Mouse (Mus musculus): Measurements from ENCODE around the gene Hoxa2. TPM values are rescaled to one million over a fixed set of nuclear protein-coding genes. Genes with fewer than 3 reads are reported as not detected.

Hoxa2 gene
- total RNA-seq, 2 experiments from 2014 or later: not detected

DNA sequence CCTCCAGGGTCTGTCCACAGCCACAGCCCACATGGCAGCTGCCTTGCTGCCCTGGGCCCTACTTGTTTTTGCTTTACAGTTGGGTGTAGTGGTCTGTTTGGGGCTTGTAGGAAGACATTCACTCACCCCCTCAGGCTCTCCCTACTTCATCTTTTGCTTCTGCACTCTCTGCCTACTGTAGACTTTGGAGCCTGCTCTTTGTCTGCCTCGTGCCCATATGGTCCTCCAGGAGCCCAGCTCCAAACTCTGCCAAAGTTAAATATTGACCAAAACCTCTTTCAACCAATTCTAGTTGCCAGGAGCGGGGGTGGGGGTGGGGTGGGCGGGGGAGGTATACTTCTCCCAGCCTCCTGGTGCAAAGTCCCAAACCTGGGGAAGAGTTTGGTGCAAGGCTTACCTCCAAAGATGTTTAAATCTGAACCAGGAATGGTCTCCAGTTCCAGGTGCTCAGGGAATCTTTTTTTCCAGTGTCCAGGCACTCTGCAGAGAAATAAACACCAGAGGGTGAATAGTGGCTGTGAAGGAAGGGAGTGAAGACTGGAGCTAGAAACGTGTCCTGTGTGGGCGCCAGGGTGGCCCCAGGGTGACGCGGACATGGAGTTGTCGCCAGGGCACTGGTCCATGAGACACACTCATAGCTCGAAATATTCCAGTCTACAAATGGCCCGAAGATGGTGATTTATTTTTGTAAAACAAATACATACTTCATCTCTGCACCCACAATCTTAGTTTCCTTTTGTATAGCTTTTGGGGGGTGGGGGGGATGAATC is 18.9 kb upstream of the Hoxa2 start:
- DNase-seq (ENCODE audit: extremely low spot score in 1 of 2, low spot score in 2 of 2): no peak
- intact Hi-C loops (cut with DNase I): no loop called here

DNA sequence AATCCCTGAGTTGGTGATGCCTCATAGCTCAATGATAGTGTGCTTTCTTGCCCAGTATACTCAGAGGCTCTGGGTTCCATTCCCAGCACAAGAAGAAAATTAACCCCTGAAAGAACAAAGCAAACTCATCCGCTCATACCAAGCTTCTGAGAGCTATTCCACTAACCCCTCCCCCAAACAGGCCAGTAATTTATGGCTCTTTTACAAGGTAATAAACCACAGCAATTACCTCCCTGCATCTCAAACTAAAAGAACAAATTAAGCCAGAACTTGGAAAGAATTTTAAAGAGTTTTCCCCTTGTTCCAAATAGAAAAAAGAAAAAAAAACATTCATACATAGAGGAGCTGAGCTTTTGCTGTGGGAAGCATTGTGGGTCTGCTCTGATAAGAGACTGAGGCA is 18.2 kb upstream of the Hoxa2 start:
- Histone ChIP-seq H3K4me3 (no peak overlapping the region), H3K27ac (no peak overlapping the region)
- intact Hi-C loops (cut with DNase I): no loop called here
- no peak for DNase-seq (ENCODE audit: extremely low spot score in 1 of 2, low spot score in 2 of 2)
- no peak for TF ChIP-seq CTCF (IDR thresholded peaks at IDR 0.05)

More for the DNA sequence above, 18.9 kb upstream of the Hoxa2 start:
- Histone ChIP-seq H3K27ac (no peak overlapping the region), H3K4me3 (no peak overlapping the region)
- no peak for TF ChIP-seq CTCF (IDR thresholded peaks at IDR 0.05)

DNA sequence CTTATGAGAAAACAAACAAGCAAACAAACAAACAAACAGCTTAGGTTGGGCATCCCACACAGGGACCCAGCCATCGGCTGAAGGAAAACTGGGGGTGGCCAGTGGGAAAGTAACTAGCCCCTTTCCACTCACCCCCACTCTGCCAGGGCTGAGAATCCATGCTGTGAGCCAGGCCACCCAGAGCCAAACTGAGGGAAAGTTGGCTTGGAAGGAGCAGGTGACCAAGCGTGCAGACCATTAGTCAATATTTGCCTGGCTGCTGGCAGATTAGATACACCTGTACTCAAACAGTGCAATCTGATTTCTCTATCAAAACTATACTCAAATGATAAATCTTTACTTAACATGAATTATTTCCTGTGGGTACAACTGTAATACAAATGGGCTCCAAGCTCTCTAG is 17.4 kb upstream of the Hoxa2 start:
- Histone ChIP-seq H3K4me3 (no peak overlapping the region), H3K27ac (no peak overlapping the region)
- no peak for TF ChIP-seq CTCF (IDR thresholded peaks at IDR 0.05)
- no peak for DNase-seq (ENCODE audit: extremely low spot score in 1 of 2, low spot score in 2 of 2)
- intact Hi-C loops (cut with DNase I): no loop called here

DNA sequence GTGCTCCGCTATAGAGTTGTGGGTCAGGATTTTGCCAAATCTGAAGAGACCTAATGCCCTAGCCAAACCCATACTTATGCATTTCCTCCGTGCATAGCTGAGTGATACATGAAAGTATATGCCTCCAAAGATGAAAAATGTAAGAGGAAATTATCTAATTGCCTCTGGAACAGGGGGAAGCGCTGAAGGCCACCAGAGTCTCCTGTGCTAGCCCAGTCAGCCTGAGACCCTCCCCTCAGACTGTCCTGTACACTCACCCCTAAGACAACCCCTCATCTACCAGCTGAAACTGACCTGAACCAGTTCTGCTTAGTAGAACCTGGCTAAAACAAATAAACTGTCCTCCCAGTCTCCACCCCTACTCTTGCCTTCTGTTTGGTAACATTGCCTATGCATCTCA is 16.1 kb upstream of the Hoxa2 start:
- intact Hi-C loops (cut with DNase I): no loop called here
- DNase-seq (ENCODE audit: extremely low spot score in 1 of 2, low spot score in 2 of 2): no peak
- Histone ChIP-seq H3K27ac (no peak overlapping the region), H3K4me3 (no peak overlapping the region)
- TF ChIP-seq CTCF (IDR thresholded peaks at IDR 0.05): no peak

DNA sequence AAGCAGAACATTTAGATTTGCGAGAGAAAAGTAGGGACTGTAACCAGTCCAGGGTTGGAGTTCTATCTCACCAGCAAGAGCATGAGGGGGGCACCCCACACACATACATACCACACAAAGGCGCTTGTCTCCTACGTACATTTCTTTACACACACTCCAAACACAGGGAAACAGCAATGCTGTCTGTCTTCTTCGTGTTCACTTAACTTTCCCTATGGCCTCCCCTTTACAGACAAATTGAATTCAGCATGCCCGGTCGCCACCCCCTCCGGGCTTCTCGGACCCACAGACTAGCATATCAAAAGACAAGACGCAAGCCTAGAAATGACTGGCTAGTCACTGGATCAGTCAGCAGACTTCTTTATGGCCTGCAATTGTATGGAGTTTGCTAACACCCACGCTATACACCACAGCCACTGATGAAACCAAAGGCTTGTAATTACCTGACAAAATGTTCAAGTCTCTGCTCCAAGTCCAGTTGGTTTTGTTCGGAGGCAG is 15.6 kb upstream of the Hoxa2 start:
- no peak for DNase-seq (ENCODE audit: extremely low spot score in 1 of 2, low spot score in 2 of 2)
- no peak overlapping the region for H3K4me3 ChIP-seq
- intact Hi-C loops (cut with DNase I): no loop called here
- H3K27ac ChIP-seq: no peak overlapping the region
- no peak for TF ChIP-seq CTCF (IDR thresholded peaks at IDR 0.05)

DNA sequence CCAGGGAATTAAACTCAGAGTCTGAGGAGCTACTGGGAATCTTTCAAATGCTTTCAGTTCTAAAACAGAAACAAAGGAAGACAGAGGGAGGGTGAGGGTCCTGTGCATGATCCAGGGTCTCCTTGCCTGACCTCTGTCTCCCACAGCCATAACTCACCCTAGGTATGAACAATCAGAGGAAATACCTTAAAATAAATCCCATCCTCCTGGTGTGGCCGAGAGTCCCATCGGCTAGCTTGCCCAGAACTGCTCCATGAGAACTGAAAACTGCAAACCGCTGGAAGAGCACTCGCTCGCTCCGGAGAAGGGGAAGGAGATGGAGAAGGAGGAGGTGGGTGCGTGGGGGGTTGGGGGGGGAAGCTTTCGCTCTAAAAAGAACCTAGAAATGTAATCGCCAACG is 15.1 kb upstream of the Hoxa2 start:
- Histone ChIP-seq H3K4me3 (no peak overlapping the region), H3K27ac (no peak overlapping the region)
- no peak for DNase-seq (ENCODE audit: extremely low spot score in 1 of 2, low spot score in 2 of 2)
- intact Hi-C loops (cut with DNase I): no loop called here
- no peak for TF ChIP-seq CTCF (IDR thresholded peaks at IDR 0.05)

DNA sequence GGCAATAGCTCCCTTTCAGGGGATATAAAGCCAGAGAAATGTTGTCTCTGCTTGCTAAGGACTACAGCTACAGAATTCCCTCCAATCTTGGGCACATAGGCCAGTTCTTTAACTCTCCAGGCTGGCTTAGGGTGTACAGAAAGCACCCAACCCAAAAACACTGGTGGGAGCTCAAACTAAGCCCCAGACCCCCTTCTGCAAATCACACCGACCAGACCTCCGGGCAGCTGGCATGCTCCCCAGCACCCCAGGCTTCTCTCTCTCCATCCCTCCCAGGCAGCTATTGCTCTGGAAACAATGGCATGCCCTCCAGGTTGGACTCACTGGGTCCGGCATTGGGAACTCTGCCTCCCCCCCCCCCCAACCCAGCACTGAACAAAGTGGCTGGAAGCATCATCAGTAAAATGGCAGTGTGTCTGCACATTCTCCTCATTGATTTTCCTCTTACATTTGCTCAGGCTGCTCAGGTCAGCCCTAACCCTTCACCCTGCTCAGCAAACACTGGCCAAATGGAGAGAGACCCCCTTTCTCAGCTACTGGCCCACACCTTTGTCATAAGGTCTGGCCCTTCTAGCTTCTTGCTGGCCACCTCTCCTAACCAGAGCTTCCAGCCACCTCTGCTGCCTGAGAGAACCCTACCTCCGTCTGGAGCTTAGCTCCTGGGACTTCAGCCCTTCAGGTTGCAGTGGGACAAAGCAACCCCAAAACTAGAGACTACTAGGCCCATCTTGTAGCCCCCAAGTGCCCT is 14.5 kb upstream of the Hoxa2 start:
- intact Hi-C loops (cut with DNase I): no loop called here
- DNase-seq (ENCODE audit: extremely low spot score in 1 of 2, low spot score in 2 of 2): no peak
- no peak for TF ChIP-seq CTCF (IDR thresholded peaks at IDR 0.05)
- Histone ChIP-seq H3K4me3 (no peak overlapping the region), H3K27ac (no peak overlapping the region)

DNA sequence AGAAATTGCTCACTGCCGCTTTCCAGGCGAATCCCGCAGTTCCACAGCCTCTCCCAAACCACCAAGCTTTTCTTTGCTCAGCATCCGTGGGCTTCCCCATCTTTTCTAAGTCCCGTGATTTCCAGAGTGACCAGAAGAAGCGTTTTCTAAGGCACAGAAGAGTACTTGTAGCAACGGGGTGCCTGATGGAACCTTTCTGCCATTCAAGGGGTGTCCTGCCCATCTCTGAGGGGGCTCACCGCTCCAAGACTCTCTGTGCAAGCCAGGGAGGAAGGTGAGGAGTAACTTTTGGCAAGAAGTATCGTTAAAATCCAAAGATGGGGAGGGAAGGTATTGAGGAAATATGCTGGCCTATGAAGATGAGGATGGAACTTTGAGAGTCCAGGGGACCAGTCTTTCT is 13.2 kb upstream of the Hoxa2 start:
- DNase-seq (ENCODE audit: extremely low spot score in 1 of 2, low spot score in 2 of 2): no peak
- TF ChIP-seq CTCF (IDR thresholded peaks at IDR 0.05): no peak
- intact Hi-C loops (cut with DNase I): no loop called here
- Histone ChIP-seq H3K4me3 (no peak overlapping the region), H3K27ac (no peak overlapping the region)

DNA sequence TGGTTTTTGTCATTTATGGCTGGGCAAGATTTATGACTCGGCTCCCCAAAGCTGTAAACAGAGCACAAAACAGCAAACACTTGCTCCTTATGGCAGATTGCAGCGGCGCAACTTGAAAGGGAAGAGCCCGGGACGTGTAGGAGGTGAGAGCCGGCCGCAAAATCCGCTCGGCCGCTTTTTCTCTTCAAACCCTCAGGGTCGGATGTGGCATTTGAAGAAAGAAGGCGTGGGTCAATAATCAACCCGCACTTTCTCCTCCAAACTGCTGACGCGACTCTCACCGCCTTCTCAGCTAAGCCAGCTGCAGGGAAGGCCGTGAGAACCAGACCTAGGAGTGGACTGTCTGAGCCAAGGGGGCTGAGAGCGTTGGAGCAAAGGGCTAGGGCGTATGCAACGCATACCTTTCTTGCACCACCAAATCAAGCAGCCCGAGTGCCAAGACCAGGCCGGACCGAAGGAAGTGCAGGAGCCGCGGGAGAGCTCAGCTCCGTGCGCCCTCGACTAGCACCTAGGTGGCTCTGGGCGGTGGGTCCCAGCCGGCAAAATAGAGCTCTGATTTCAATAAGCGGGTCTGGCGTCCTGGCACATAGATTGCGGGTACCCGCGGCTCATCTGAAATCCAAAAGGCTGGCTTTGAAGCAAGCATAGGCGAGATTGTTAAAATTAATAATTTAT is 12.6 kb upstream of the Hoxa2 start, which contains the start of gene 5730596B20Rik:
Gene 5730596B20Rik, plus strand, starts transcription at position 438 of the 675 bp plus-strand sequence.
- TF ChIP-seq CTCF (IDR thresholded peaks at IDR 0.05): no peak
- Histone ChIP-seq H3K27ac (no peak within 1 kb of the TSS), H3K4me3 (no peak within 1 kb of the TSS)
- intact Hi-C loops (cut with DNase I): no loop called here
- no peak for DNase-seq (ENCODE audit: extremely low spot score in 1 of 2, low spot score in 2 of 2)

DNA sequence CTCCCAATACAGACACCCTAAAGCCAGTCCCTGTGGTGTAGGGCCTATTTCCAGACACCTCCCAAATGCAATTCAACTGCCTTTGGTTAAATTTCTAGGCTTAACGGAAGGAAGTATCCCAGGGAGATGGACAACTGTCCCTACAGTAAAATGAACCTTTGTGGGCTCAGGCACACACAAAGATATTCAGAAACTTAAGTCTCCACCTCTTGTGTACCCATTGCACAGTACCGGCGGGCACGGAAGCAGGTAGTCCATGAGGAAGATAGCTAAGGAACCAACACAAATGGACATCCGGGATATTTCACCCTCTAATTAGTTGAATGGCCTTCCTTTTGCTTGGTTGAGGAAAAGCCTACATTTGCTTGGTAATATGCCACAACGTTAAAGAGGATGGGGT is 11.8 kb upstream of the Hoxa2 start:
- H3K27ac ChIP-seq: no peak overlapping the region
- no peak overlapping the region for H3K4me3 ChIP-seq
- intact Hi-C loops (cut with DNase I): no loop called here
- TF ChIP-seq CTCF (IDR thresholded peaks at IDR 0.05): no peak
- DNase-seq (ENCODE audit: extremely low spot score in 1 of 2, low spot score in 2 of 2): no peak

DNA sequence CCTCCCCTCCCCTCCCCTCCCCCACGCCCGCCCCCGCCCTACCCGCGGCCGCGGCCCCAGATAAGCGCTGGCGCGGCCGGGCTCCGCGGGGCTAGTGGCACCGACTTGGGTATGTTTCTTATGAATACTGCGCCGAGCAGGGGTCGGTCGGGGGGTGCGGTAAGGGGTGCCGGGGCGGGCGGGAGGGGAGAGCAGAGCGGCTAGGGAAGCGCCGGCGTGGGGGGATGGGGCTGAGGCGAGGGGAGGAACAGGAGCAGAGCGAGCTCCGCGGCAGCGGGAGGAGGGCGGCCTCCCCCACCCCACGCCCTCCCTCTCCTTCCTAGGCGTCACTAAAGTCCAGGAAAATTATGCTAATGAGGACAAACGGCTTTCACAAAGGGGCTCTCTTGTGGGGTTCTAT is 11.2 kb upstream of the Hoxa2 start:
- no peak overlapping the region for H3K27ac ChIP-seq
- intact Hi-C loops (cut with DNase I): no loop called here
- no peak overlapping the region for H3K4me3 ChIP-seq
- DNase-seq (ENCODE audit: extremely low spot score in 1 of 2, low spot score in 2 of 2): no peak
- TF ChIP-seq CTCF (IDR thresholded peaks at IDR 0.05): no peak

All from left cerebral cortex, adult 2 months (tissue).